ENCODE assay signal across 17 mouse cellular contexts in genomic region chr11:104386595-104386994, GRCm38 (mm10).
A peak's percentile ranks its signal among the peaks of the same experiment; 100 is the strongest.
DNase-seq lines count a peak whose midpoint lies in the region; TF ChIP-seq lines count a peak whose summit lies in the region.
"Had no signal": no experiment of that assay in that cellular context is flagged by ENCODE, and none has a peak within 500 bp of the region (broad histone marks: within the 10 kb centered on the region; RNA-seq: fewer than 3 reads in every experiment).

No protein-coding gene starts in this region.

- H3K27me3 ChIP-seq in MEL (ENCODE audit: control insufficient read depth in 1 of 2, insufficient read depth in 2 of 2, low read length in 2 of 2) = no peaks in the 10 kb centered on the region
- H3K27me3 ChIP-seq: CH12.LX, Patski had no signal

- no peak for TF ChIP-seq CTCF in MEL (IDR thresholded peaks at IDR 0.05 in 2 of 3, conservative IDR thresholded peaks at IDR 0.05 in 1 of 3; ENCODE audit: control insufficient read depth in 1 of 3, insufficient read depth in 1 of 3, low read depth in 2 of 3, low read length in 3 of 3, poor library complexity in 1 of 3, severe bottlenecking in 1 of 3)

- peak; percentile 45 for DNase-seq in MEL (ENCODE audit: low read depth, low spot score)
- no peak for DNase-seq in embryo, embryonic 11 days
- DNase-seq: adrenal gland, adult 2 months; adrenal gland, adult 8-10 months; adrenal gland, postnatal 10 days; adrenal gland, postnatal 14 days; adrenal gland, postnatal 25 days; adrenal gland, postnatal 36 days; B cell, adult 2 months; cerebellum, adult 11 months; cerebellum, adult 11-12 months; cerebellum, adult 18-20 months; cerebellum, adult 2 months; cerebellum, adult 8-10 months had no signal

- peaks cover 3 to 14% of the 10 kb centered on the region in 2 experiments; a peak in 3 of 4 replicates for H3K4me1 ChIP-seq in MEL (ENCODE audit: control insufficient read depth in 1 of 2, insufficient read depth in 2 of 2, low read length in 2 of 2)

- H3K79me2 ChIP-seq in MEL (ENCODE audit: control insufficient read depth, insufficient read depth, low read length, poor library complexity) = peaks cover 21% of the 10 kb centered on the region

- H3K27ac ChIP-seq in MEL (ENCODE audit: control insufficient read depth, low read depth, low read length) = no peak overlapping the region

- TF ChIP-seq RAD21 in MEL (IDR thresholded peaks at IDR 0.05; ENCODE audit: low read depth, low read length) = no peak

- H3K4me3 ChIP-seq in MEL (ENCODE audit: control insufficient read depth in 1 of 2, insufficient read depth in 1 of 2, low read depth in 2 of 2, low read length in 2 of 2) = no peak overlapping the region

- H3K9ac ChIP-seq in MEL (ENCODE audit: control insufficient read depth, low read depth, low read length, poor library complexity, severe bottlenecking) = no peak overlapping the region

- peaks cover 2 to 25% of the 10 kb centered on the region in 2 experiments for H3K36me3 ChIP-seq in MEL (ENCODE audit: control insufficient read depth in 1 of 2, insufficient read depth in 2 of 2, low read length in 2 of 2)

- no peak for TF ChIP-seq POLR2A in MEL (IDR thresholded peaks at IDR 0.05; ENCODE audit: control insufficient read depth in 1 of 2, insufficient read depth in 1 of 2, low read depth in 1 of 2, low read length in 2 of 2, poor library complexity in 1 of 2)

- no peaks in the 10 kb centered on the region for H3K9me3 ChIP-seq in MEL (replicated peaks; ENCODE audit: insufficient read depth, low read length)
- H3K9me3 ChIP-seq: G1E had no signal

- peak in 1 of 2 experiments; percentile 54; a peak in 1 of 4 replicates for TF ChIP-seq EP300 in MEL (IDR thresholded peaks at IDR 0.05; ENCODE audit: low read depth in 1 of 2, low read length in 2 of 2)

TF ChIP-seq in MEL, 35 proteins besides CTCF, POLR2A, EP300 and RAD21:
- TF ChIP-seq ETS1 (IDR thresholded peaks at IDR 0.05; ENCODE audit: low read depth, low read length) (peak; percentile 49), ZNF384 (IDR thresholded peaks at IDR 0.05; ENCODE audit: low read depth, low read length) (no peak), RCOR1 (IDR thresholded peaks at IDR 0.05; ENCODE audit: low read depth, low read length) (no peak), MEF2A (IDR thresholded peaks at IDR 0.05; ENCODE audit: extremely low read depth, insufficient replicate concordance, low read depth, low read length, poor library complexity, severe bottlenecking) (peak; percentile 66; the same call in 1 of the 2 replicates), MAFK (IDR thresholded peaks at IDR 0.05; ENCODE audit: borderline replicate concordance, low read depth, low read length) (peak; percentile 37; the same call in 1 of the 2 replicates), KAT2A (conservative IDR thresholded peaks at IDR 0.05; ENCODE audit: low read depth, low read length) (no peak), SIN3A (IDR thresholded peaks at IDR 0.05; ENCODE audit: low read length) (peak; percentile 31; the same call in 1 of the 2 replicates)
